Mouse (Mus musculus): ENCODE measurements around the gene Gm8127.
"Not testable (repeated sequence)": the region's sequence is repeated elsewhere in the genome, so short reads cannot be mapped to it uniquely, and the experiment has no call there.

DNA sequence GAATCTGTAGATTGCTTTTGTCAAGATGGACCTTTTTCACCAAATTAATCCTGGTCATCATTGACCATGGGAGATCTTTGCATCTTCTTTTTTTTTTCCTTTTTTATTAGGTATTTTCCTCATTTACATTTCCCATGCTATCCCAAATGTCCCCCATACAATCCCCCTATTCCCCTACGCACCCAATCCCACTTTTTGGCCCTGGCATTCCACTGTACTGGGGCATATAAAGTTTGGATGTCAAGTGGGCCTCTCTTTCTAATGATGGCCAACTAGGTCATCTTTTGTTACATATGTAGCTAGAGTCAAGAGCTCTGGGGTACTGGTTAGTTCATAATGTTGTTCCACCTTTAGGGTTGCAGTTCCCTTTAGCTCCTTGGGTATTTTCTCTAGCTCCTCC lies 44.0 kb upstream of the Gm8127 start:
- not testable (repeated sequence) for TF ChIP-seq CTCF (conservative IDR thresholded peaks at IDR 0.05 in 1 of 2, IDR thresholded peaks at IDR 0.05 in 1 of 2; ENCODE audit: low read depth in 2 of 2, low read length in 2 of 2); BHLHE40 (IDR thresholded peaks at IDR 0.05; ENCODE audit: low read depth, low read length); POLR2A (IDR thresholded peaks at IDR 0.05; ENCODE audit: low read depth, low read length); EP300 (IDR thresholded peaks at IDR 0.05; ENCODE audit: low read length); ETS1 (conservative IDR thresholded peaks at IDR 0.05; ENCODE audit: low read depth, low read length); MAFK (IDR thresholded peaks at IDR 0.05; ENCODE audit: insufficient replicate concordance, low read length); MAZ (IDR thresholded peaks at IDR 0.05; ENCODE audit: low read depth, low read length); CHD1 (IDR thresholded peaks at IDR 0.05; ENCODE audit: low read depth, low read length); SIN3A (IDR thresholded peaks at IDR 0.05; ENCODE audit: low read length); MEF2A (IDR thresholded peaks at IDR 0.05; ENCODE audit: borderline replicate concordance, low read depth, low read length); CHD2 (IDR thresholded peaks at IDR 0.05; ENCODE audit: low read length); ZMIZ1 (IDR thresholded peaks at IDR 0.05; ENCODE audit: low read depth, low read length)
